Mouse (Mus musculus): ENCODE data around the gene Gtdc1. TPM values are rescaled to one million over a fixed set of nuclear protein-coding genes. Genes with fewer than 3 reads are reported as not detected.

The Gtdc1 gene
- total and polyA plus RNA-seq, 2 experiments, result 2.9 to 9.3 TPM

DNA sequence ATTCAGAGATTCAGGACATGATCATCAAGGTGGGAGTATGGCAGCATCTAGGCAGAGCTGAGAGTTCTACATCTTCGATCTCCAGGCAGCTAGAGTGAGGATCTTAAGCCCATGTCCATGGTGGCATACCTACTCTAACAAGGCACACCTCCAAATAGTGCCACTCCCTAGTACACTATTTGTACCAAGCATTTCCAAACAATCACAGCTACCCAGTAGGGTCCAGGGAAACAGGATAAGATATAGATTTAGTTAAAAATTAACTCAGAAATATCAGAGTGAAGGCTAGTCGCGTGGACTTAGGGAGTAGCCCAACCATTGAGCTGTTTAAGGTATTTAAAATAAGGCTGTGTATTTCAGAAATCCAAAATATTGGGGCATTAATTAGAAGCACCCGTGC lies 82.0 kb downstream of the Gtdc1 start:
- Histone ChIP-seq H3K9ac (ENCODE audit: low read depth, low read length) (no peak overlapping the region), H3K36me3 (ENCODE audit: control insufficient read depth, insufficient read depth, low read length) (no peaks in the 10 kb centered on the region), H3K79me2 (ENCODE audit: control insufficient read depth, insufficient read depth, low read length) (no peaks in the 10 kb centered on the region), H3K4me1 (ENCODE audit: control insufficient read depth, insufficient read depth, low read length) (no peaks in the 10 kb centered on the region), H3K27me3 (ENCODE audit: control insufficient read depth, insufficient read depth, low read length) (no peaks in the 10 kb centered on the region), H3K27ac (replicated peaks; ENCODE audit: insufficient read depth, low read depth, low read length) (no peak overlapping the region), H3K4me3 (ENCODE audit: insufficient read depth, low read depth, low read length) (no peak overlapping the region)
- no peak for DNase-seq (ENCODE audit: extremely low read depth, low read depth, low spot score)
- WGBS, result 70% methylated on average over 4 of the region's 4 CpGs
- no peak for TF ChIP-seq POLR2A (IDR thresholded peaks at IDR 0.05; ENCODE audit: extremely low read depth, insufficient read depth, low read length)
- no peak for TF ChIP-seq CTCF (IDR thresholded peaks at IDR 0.05; ENCODE audit: low read depth, low read length)

DNA sequence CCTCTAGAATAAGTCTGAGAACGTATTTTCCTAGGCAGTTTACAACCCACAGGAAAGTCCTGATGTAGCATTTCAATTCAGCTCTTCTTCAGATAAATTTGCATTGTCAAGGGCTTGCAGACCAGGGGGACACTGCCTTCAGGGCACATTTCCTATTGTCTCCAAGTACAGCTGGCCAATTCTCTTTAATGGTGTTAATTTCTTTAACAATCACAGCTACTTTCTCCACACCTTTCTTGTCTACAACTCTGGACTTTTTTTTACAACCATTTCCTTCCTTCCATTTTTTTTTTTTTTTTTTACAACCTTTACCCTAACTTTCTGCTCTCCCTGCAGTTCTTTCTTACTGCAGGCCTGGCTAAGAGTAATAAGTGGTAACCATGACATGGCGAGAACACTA lies 97.7 kb downstream of the Gtdc1 start:
- TF ChIP-seq POLR2A (IDR thresholded peaks at IDR 0.05; ENCODE audit: extremely low read depth, insufficient read depth, low read length) (no peak), CTCF (IDR thresholded peaks at IDR 0.05; ENCODE audit: low read depth, low read length) (no peak)
- Histone ChIP-seq H3K79me2 (ENCODE audit: control insufficient read depth, insufficient read depth, low read length) (no peaks in the 10 kb centered on the region), H3K27ac (replicated peaks; ENCODE audit: insufficient read depth, low read depth, low read length) (no peak overlapping the region), H3K4me1 (ENCODE audit: control insufficient read depth, insufficient read depth, low read length) (no peaks in the 10 kb centered on the region), H3K36me3 (ENCODE audit: control insufficient read depth, insufficient read depth, low read length) (0 out of 2 replicates have a peak, but pooled peaks cover under 1% of the 10 kb centered on the region), H3K4me3 (ENCODE audit: insufficient read depth, low read depth, low read length) (no peak overlapping the region), H3K9ac (ENCODE audit: low read depth, low read length) (no peak overlapping the region), H3K27me3 (ENCODE audit: control insufficient read depth, insufficient read depth, low read length) (no peaks in the 10 kb centered on the region)
- no peak for DNase-seq (ENCODE audit: extremely low read depth, low read depth, low spot score)
- 82% methylated on average over 2 of the region's 2 CpGs for WGBS

DNA sequence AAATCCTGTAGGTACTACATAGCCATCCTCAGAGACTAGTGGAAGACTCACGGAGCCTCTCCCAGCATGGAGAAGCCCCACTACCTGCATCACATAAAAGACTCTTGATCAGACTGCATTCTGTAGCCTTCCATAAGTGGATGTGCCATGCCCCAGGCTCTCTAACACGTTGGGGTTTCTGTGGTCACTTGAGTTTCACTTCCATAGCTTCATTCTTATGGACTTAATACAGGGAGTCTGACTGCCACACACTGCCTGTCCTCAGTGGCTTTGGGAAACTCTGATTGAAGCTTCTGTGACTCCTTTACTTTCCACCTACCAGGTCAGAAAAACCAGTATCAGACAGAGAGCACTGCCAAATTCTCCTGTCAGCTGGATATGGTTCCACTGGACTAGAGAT lies 98.1 kb downstream of the Gtdc1 start:
- WGBS, result 74% methylated on average over 2 of the region's 2 CpGs
- no peak overlapping the region for H3K9ac ChIP-seq (ENCODE audit: low read depth, low read length)
- H3K79me2 ChIP-seq (ENCODE audit: control insufficient read depth, insufficient read depth, low read length), result no peaks in the 10 kb centered on the region
- H3K36me3 ChIP-seq (ENCODE audit: control insufficient read depth, insufficient read depth, low read length), result peaks cover 1% of the 10 kb centered on the region; the same call in 1 of the 2 replicates
- no peak for DNase-seq (ENCODE audit: extremely low read depth, low read depth, low spot score)
- no peak overlapping the region for H3K27ac ChIP-seq (replicated peaks; ENCODE audit: insufficient read depth, low read depth, low read length)
- no peaks in the 10 kb centered on the region for H3K27me3 ChIP-seq (ENCODE audit: control insufficient read depth, insufficient read depth, low read length)
- TF ChIP-seq CTCF (IDR thresholded peaks at IDR 0.05; ENCODE audit: low read depth, low read length) (no peak), POLR2A (IDR thresholded peaks at IDR 0.05; ENCODE audit: extremely low read depth, insufficient read depth, low read length) (no peak)
- H3K4me1 ChIP-seq (ENCODE audit: control insufficient read depth, insufficient read depth, low read length), result no peaks in the 10 kb centered on the region
- no peak overlapping the region for H3K4me3 ChIP-seq (ENCODE audit: insufficient read depth, low read depth, low read length)

DNA sequence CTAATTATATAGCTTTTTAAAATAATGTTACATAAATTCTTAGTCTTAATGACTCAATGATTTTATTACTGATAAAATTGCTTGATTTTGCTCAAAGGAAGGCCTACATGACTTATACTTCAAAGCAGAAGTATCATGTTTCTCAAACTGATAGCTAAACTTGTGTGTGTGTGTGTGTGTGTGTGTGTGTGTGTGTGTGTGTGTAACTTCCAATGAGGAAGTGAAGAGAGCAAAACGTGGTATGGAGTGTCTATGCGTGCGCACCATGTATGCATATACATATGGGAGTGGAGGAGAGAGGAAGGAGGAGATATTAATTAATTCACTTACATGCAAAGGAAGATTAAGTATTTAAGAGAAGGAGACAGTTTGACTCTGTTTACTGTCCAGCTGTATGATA lies 100.8 kb downstream of the Gtdc1 start:
- Histone ChIP-seq H3K4me3 (ENCODE audit: insufficient read depth, low read depth, low read length) (no peak overlapping the region), H3K9ac (ENCODE audit: low read depth, low read length) (no peak overlapping the region), H3K79me2 (ENCODE audit: control insufficient read depth, insufficient read depth, low read length) (no peaks in the 10 kb centered on the region), H3K27ac (replicated peaks; ENCODE audit: insufficient read depth, low read depth, low read length) (no peak overlapping the region), H3K36me3 (ENCODE audit: control insufficient read depth, insufficient read depth, low read length) (peaks cover 4% of the 10 kb centered on the region; the same call in 1 of the 2 replicates), H3K27me3 (ENCODE audit: control insufficient read depth, insufficient read depth, low read length) (no peaks in the 10 kb centered on the region), H3K4me1 (ENCODE audit: control insufficient read depth, insufficient read depth, low read length) (no peaks in the 10 kb centered on the region)
- 92% methylated on average over 3 of the region's 3 CpGs for WGBS
- TF ChIP-seq POLR2A (IDR thresholded peaks at IDR 0.05; ENCODE audit: extremely low read depth, insufficient read depth, low read length), result no peak
- TF ChIP-seq CTCF (IDR thresholded peaks at IDR 0.05; ENCODE audit: low read depth, low read length), result no peak
- no peak for DNase-seq (ENCODE audit: extremely low read depth, low read depth, low spot score)

DNA sequence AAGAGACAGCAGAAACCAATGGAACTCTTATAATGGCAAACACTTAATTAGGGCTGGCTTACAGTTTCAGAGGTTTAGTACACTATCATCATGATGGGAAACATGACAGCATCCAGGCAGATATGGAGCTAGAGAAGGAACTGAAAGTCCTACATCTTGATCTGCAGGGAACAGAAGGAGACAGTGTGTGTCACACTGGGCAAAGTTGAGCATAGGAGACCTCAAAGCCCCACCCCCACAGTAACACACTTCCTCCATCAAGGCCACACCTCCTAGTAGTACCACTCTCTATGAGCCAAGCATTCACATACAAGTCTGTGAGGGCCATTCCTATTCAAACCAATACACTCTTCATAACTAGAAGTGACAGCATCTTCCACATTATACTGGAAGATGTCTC lies 109.7 kb downstream of the Gtdc1 start:
- TF ChIP-seq CTCF (IDR thresholded peaks at IDR 0.05; ENCODE audit: low read depth, low read length), result no peak
- H3K27me3 ChIP-seq (ENCODE audit: control insufficient read depth, insufficient read depth, low read length), result no peaks in the 10 kb centered on the region
- H3K36me3 ChIP-seq (ENCODE audit: control insufficient read depth, insufficient read depth, low read length), result no peaks in the 10 kb centered on the region
- DNase-seq (ENCODE audit: extremely low read depth, low read depth, low spot score), result no peak
- no peak overlapping the region for H3K4me3 ChIP-seq (ENCODE audit: insufficient read depth, low read depth, low read length)
- no peaks in the 10 kb centered on the region for H3K4me1 ChIP-seq (ENCODE audit: control insufficient read depth, insufficient read depth, low read length)
- H3K27ac ChIP-seq (replicated peaks; ENCODE audit: insufficient read depth, low read depth, low read length), result no peak overlapping the region
- no peak overlapping the region for H3K9ac ChIP-seq (ENCODE audit: low read depth, low read length)
- no peaks in the 10 kb centered on the region for H3K79me2 ChIP-seq (ENCODE audit: control insufficient read depth, insufficient read depth, low read length)

DNA sequence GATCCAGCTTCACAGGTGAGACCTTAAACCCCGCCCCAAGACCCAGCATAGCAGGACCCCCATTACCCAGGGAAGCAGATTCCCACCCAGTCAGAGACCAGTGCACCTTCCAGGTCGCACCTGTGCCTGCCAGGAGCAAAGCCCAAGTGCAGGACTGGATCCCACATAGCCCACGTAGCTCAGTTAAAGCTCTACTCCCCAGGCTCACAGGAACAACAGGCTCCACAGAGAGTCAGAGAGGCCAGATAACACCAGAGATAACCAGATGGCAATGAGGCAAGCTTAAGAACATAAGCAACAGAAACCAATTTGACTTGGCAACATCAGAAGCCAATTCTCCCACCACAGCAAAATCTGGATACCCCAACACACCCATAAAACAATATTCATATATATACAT lies 113.7 kb downstream of the Gtdc1 start:
- Histone ChIP-seq H3K36me3 (ENCODE audit: control insufficient read depth, insufficient read depth, low read length) (no peaks in the 10 kb centered on the region), H3K79me2 (ENCODE audit: control insufficient read depth, insufficient read depth, low read length) (no peaks in the 10 kb centered on the region), H3K4me1 (ENCODE audit: control insufficient read depth, insufficient read depth, low read length) (no peaks in the 10 kb centered on the region), H3K27me3 (ENCODE audit: control insufficient read depth, insufficient read depth, low read length) (no peaks in the 10 kb centered on the region), H3K9ac (ENCODE audit: low read depth, low read length) (no peak overlapping the region), H3K27ac (replicated peaks; ENCODE audit: insufficient read depth, low read depth, low read length) (no peak overlapping the region), H3K4me3 (ENCODE audit: insufficient read depth, low read depth, low read length) (no peak overlapping the region)
- TF ChIP-seq POLR2A (IDR thresholded peaks at IDR 0.05; ENCODE audit: extremely low read depth, insufficient read depth, low read length) (no peak), CTCF (IDR thresholded peaks at IDR 0.05; ENCODE audit: low read depth, low read length) (no peak)
- no peak for DNase-seq (ENCODE audit: extremely low read depth, low read depth, low spot score)
- 86% methylated on average over 3 of the region's 3 CpGs for WGBS
